Mouse (Mus musculus) myocyte (in vitro differentiated cells): ENCODE data around the gene Ldhd.

Source experiments
- CEBPB ChIP-seq: IDR thresholded peaks from 2 replicates; pipeline ENCODE4 v1.6.1; 2011; ENCODE audit warnings: mild to moderate bottlenecking, moderate library complexity; ENCODE audit not compliant: poor library complexity, insufficient read depth, severe bottlenecking
- E2F4 ChIP-seq: IDR thresholded peaks from one replicate; pipeline ENCODE4 v1.6.1; 2011; ENCODE audit warnings: mild to moderate bottlenecking, control low read depth, moderate library complexity; ENCODE audit not compliant: insufficient read depth
- MAX ChIP-seq: IDR thresholded peaks from one replicate; pipeline ENCODE4 v1.6.1; 2011; ENCODE audit warnings: low read depth, mild to moderate bottlenecking, control low read depth
- MYOD1 ChIP-seq, 3 experiments: IDR thresholded peaks; one replicate each; pipeline ENCODE4 v1.6.1; 2011; ENCODE audit warnings: control low read depth in 2 of 3, low read depth in 2 of 3, mild to moderate bottlenecking in 2 of 3, moderate library complexity in 1 of 3; ENCODE audit not compliant: insufficient read length in 2 of 3, control insufficient read depth in 1 of 3
- MYOG ChIP-seq, 3 experiments: IDR thresholded peaks; one replicate each; pipeline ENCODE4 v1.6.1; 2011; ENCODE audit warnings: control low read depth in 2 of 3, low read depth in 2 of 3, mild to moderate bottlenecking in 2 of 3; ENCODE audit not compliant: insufficient read length in 2 of 3, control insufficient read depth in 1 of 3, insufficient read depth in 1 of 3
- POLR2A ChIP-seq: IDR thresholded peaks from one replicate; pipeline ENCODE4 v1.6.1; 2011; ENCODE audit warnings: low read depth, mild to moderate bottlenecking, control low read depth, moderate library complexity; ENCODE audit not compliant: insufficient read length
- POLR2AphosphoS2 ChIP-seq: IDR thresholded peaks from one replicate; pipeline ENCODE4 v1.6.1; 2011; ENCODE audit warnings: low read depth, control low read depth; ENCODE audit not compliant: insufficient read length
- REST ChIP-seq: IDR thresholded peaks from one replicate; pipeline ENCODE4 v1.6.1; 2011; ENCODE audit warnings: mild to moderate bottlenecking, control low read depth, moderate library complexity; ENCODE audit not compliant: insufficient read depth, insufficient read length
- SRF ChIP-seq: IDR thresholded peaks from one replicate; pipeline ENCODE4 v1.6.1; 2011; ENCODE audit warnings: low read depth; ENCODE audit not compliant: control insufficient read depth, insufficient read length
- TCF12 ChIP-seq: IDR thresholded peaks from one replicate; pipeline ENCODE4 v1.6.1; 2011; ENCODE audit warnings: mild to moderate bottlenecking, control low read depth; ENCODE audit not compliant: poor library complexity, insufficient read depth, severe bottlenecking
- TCF3 ChIP-seq: IDR thresholded peaks from one replicate; pipeline ENCODE4 v1.6.1; 2011; ENCODE audit warnings: low read depth, control low read depth; ENCODE audit not compliant: insufficient read length
- USF1 ChIP-seq: IDR thresholded peaks from one replicate; pipeline ENCODE4 v1.6.1; 2011; ENCODE audit warnings: low read depth, mild to moderate bottlenecking, control low read depth, moderate library complexity

DNA sequence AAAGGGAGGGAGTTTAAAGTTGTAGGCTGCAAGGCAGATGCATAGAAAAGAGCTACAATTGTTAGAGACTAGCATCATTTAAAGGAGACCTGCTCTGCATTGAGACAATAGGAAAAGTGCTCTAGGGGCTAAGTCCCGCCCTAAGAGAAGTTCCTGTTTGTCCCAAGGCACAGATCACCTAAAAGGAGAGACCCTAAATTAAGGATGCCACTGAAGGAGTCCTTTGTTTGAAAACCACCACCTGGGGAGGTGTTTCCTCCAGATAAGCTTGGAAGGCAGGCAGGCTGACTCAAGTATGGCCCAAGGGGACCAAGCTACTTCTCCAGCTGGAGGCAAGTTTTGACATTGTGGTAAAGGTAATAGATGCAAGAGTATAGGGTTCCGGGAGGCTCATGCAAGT, 18.7 kb upstream of the Ldhd start:
- TF ChIP-seq MAX (no peak), POLR2A (no peak), REST (no peak), POLR2AphosphoS2 (no peak), MYOG (IDR thresholded peaks at IDR 0.05; ENCODE audit: control insufficient read depth in 1 of 3, insufficient read depth in 1 of 3, insufficient read length in 2 of 3, low read depth in 2 of 3) (no peak), CEBPB (no peak), E2F4 (no peak), MYOD1 (IDR thresholded peaks at IDR 0.05; ENCODE audit: control insufficient read depth in 1 of 3, insufficient read length in 2 of 3, low read depth in 2 of 3) (no peak), USF1 (no peak), TCF12 (no peak), SRF (no peak), TCF3 (no peak)
